Mouse (Mus musculus) megakaryocyte, embryonic 14.5 days (primary cell): ENCODE measurements around the gene Vmn1r11.

Experiments
- FLI1 ChIP-seq: IDR thresholded peaks from 2 replicates; pipeline ENCODE4 v1.6.1; 2012; ENCODE audit warnings: low read length, inconsistent platforms, mixed read lengths
- GATA1 ChIP-seq: IDR thresholded peaks from 3 replicates; pipeline ENCODE4 v1.6.1; 2012; ENCODE audit warnings: mixed read lengths, low read length, inconsistent platforms, borderline replicate concordance

- no peak for TF ChIP-seq GATA1
- TF ChIP-seq FLI1: no peak
Observed at GRCm38 (mm10) chr6:57106358-57106757, 26.9 kb upstream of the Vmn1r11 start.
